ENCODE assay signal across 7 mouse cellular contexts in the genomic region with DNA sequence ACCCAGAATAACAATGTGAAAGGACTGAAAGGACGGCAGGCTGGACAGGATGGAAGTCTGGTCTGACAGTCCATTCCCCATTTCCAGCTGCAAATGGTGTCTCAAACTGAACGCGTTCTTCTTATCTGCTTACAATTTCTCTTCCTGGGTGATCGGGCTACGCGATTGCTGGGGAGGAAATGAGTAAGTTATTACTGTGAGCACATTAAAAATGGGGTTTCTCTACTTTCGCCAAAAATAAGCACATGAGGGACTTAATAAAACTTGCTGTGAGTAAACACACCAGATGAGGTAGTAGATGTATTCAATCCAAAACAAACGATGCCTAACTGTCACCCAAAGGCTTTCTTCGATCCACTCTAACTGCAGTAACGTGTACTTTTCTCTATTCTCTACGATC. TPM values are rescaled to one million over a fixed set of nuclear protein-coding genes. Genes with fewer than 3 reads are reported as not detected.
A peak's percentile ranks its signal among the peaks of the same experiment; 100 is the strongest.
DNase-seq lines count a peak whose midpoint lies in the region; ATAC-seq and TF ChIP-seq lines count a peak whose summit lies in the region.

No protein-coding gene starts in this region.

- no peak for TF ChIP-seq POLR2A in CH12.LX (IDR thresholded peaks at IDR 0.05; ENCODE audit: low read depth, low read length)
- TF ChIP-seq POLR2A in kidney, adult 2 months (IDR thresholded peaks at IDR 0.05; ENCODE audit: low read depth, low read length): no peak

- TF ChIP-seq CTCF in CH12.LX (conservative IDR thresholded peaks at IDR 0.05 in 1 of 2, IDR thresholded peaks at IDR 0.05 in 1 of 2; ENCODE audit: low read depth in 2 of 2, low read length in 2 of 2): no peak
- TF ChIP-seq CTCF in kidney, adult 2 months (conservative IDR thresholded peaks at IDR 0.05; ENCODE audit: insufficient read depth, insufficient read length, low read depth, low read length): no peak
- TF ChIP-seq CTCF in lung, postnatal 0 days (IDR thresholded peaks at IDR 0.05): no peak

- no peaks in the 10 kb centered on the region for H3K27me3 ChIP-seq in CH12.LX (replicated peaks)
- H3K27me3 ChIP-seq in forebrain, embryonic 15.5 days: no peaks in the 10 kb centered on the region
- no peaks in the 10 kb centered on the region for H3K27me3 ChIP-seq in kidney, adult 2 months (replicated peaks; ENCODE audit: control insufficient read depth, insufficient read depth, low read length)
- H3K27me3 ChIP-seq in lung, postnatal 0 days (replicated peaks; ENCODE audit: insufficient read depth, low read length): no peaks in the 10 kb centered on the region
- no peaks in the 10 kb centered on the region for H3K27me3 ChIP-seq in splenic B cell, adult 2 months (ENCODE audit: control insufficient read depth, insufficient read depth, low read length, poor library complexity, severe bottlenecking)

- no peak for TF ChIP-seq RAD21 in CH12.LX (IDR thresholded peaks at IDR 0.05; ENCODE audit: low read depth, low read length)

- no peak for ATAC-seq in forebrain, embryonic 15.5 days (replicated peaks)
- no peak for ATAC-seq in lung, postnatal 0 days

- peak overlapping the region; percentile 98 for H3K4me2 ChIP-seq in CH12.LX (ENCODE audit: insufficient read depth, low read depth, poor library complexity, severe bottlenecking)
- H3K4me2 ChIP-seq in forebrain, embryonic 15.5 days (replicated peaks): peak overlapping the region; percentile 81
- H3K4me2 ChIP-seq in lung, postnatal 0 days (replicated peaks; ENCODE audit: low read depth, low read length): peak overlapping the region; percentile 69

- in situ Hi-C loops in CH12.LX (cut with MboI; ENCODE audit: low pct_ligation_motif_present, low pct_unique_long_range_greater_than_20kb, low sequenced_read_pairs): loop anchor here (5.0 kb wide), 1 partner anchor 374 kb away; no protein-coding TSS in a partner anchor

- dilution Hi-C loops in CH12.LX (cut with MboI; ENCODE audit: extremely low pct_ligation_motif_present, extremely low pct_unique_long_range_greater_than_20kb, low sequenced_read_pairs): no loop called here

- WGBS in forebrain, embryonic 15.5 days: 3% methylated on average over 11 of the region's 11 CpGs
- WGBS in kidney, adult 2 months: 1% methylated on average over 11 of the region's 11 CpGs
- under 1% methylated on average over 11 of the region's 11 CpGs for WGBS in lung, postnatal 0 days

- H3K4me3 ChIP-seq in CH12.LX (replicated peaks in 1 of 3; ENCODE audit: low read depth in 2 of 3, low read length in 2 of 3, poor library complexity in 1 of 3): peak overlapping the region; percentile 69 to 94 (median 80)
- H3K4me3 ChIP-seq in forebrain, embryonic 15.5 days: peak overlapping the region; percentile 96
- H3K4me3 ChIP-seq in kidney, adult 2 months (ENCODE audit: insufficient read depth, low read depth, low read length): peak overlapping the region; percentile 92
- peak overlapping the region; percentile 86 for H3K4me3 ChIP-seq in lung, postnatal 0 days (ENCODE audit: low read depth, low read length)

- H3K36me3 ChIP-seq in CH12.LX (replicated peaks in 1 of 2; ENCODE audit: control insufficient read depth in 1 of 2, insufficient read depth in 1 of 2, low read length in 1 of 2): peaks cover 0 to 3% of the 10 kb centered on the region in 2 experiments
- no peaks in the 10 kb centered on the region; the same call in 1 of the 2 replicates for H3K36me3 ChIP-seq in forebrain, embryonic 15.5 days
- H3K36me3 ChIP-seq in kidney, adult 2 months (ENCODE audit: control insufficient read depth, insufficient read depth, low read length): no peaks in the 10 kb centered on the region
- no peaks in the 10 kb centered on the region for H3K36me3 ChIP-seq in lung, postnatal 0 days (ENCODE audit: insufficient read depth, low read length)
- H3K36me3 ChIP-seq in splenic B cell, adult 2 months (ENCODE audit: control insufficient read depth, insufficient read depth, low read length, poor library complexity, severe bottlenecking): no peaks in the 10 kb centered on the region

- H3K4me1 ChIP-seq in CH12.LX (ENCODE audit: control insufficient read depth in 1 of 2, insufficient read depth in 2 of 2): peaks cover under 1 to 13% of the 10 kb centered on the region in 2 experiments; a peak in 2 of 4 replicates
- peaks cover 13% of the 10 kb centered on the region for H3K4me1 ChIP-seq in forebrain, embryonic 15.5 days
- H3K4me1 ChIP-seq in kidney, adult 2 months (ENCODE audit: control insufficient read depth, insufficient read depth, low read length): peaks cover 7% of the 10 kb centered on the region
- peaks cover 6% of the 10 kb centered on the region; the same call in 1 of the 2 replicates for H3K4me1 ChIP-seq in lung, postnatal 0 days (ENCODE audit: insufficient read depth, low read depth, low read length)

- H3K27ac ChIP-seq in CH12.LX (ENCODE audit: insufficient read depth, low read depth): peak overlapping the region; percentile 42; the same call in 1 of the 2 replicates
- H3K27ac ChIP-seq in forebrain, embryonic 15.5 days (replicated peaks): peak overlapping the region; percentile 84
- H3K27ac ChIP-seq in kidney, adult 2 months (ENCODE audit: insufficient read depth, low read depth, low read length): peak overlapping the region; percentile 86
- H3K27ac ChIP-seq in lung, postnatal 0 days (ENCODE audit: low read length): peak overlapping the region; percentile 95

- H3K79me2 ChIP-seq in CH12.LX (replicated peaks; ENCODE audit: control insufficient read depth, extremely low read depth, insufficient read depth, poor library complexity, severe bottlenecking): peaks cover 28% of the 10 kb centered on the region

- peak overlapping the region; percentile 68 for H3K9ac ChIP-seq in CH12.LX (ENCODE audit: insufficient read depth, low read depth)
- H3K9ac ChIP-seq in forebrain, embryonic 15.5 days (replicated peaks): peak overlapping the region; percentile 58
- H3K9ac ChIP-seq in lung, postnatal 0 days (replicated peaks; ENCODE audit: low read depth): peak overlapping the region; percentile 81

- peak; percentile 47 for DNase-seq in CH12.LX (ENCODE audit: extremely low read depth)
- DNase-seq in R1 (ENCODE audit: low read depth, low spot score): peak; percentile 15
- DNase-seq in kidney, adult 2 months: peak; percentile 36
- peak; percentile 65 for DNase-seq in lung, postnatal 0 days (ENCODE audit: low spot score)
- DNase-seq in splenic B cell, adult 2 months (ENCODE audit: low read depth, low spot score): peak; percentile 44
- no peak for DNase-seq in frontal cortex, postnatal 25 days (ENCODE audit: low spot score in 2 of 2)

- TF ChIP-seq EP300 in CH12.LX (IDR thresholded peaks at IDR 0.05; ENCODE audit: low read length): peak; percentile 9; the same call in 1 of the 2 replicates
- TF ChIP-seq EP300 in lung, postnatal 0 days (IDR thresholded peaks at IDR 0.05): no peak

- H3K9me3 ChIP-seq in CH12.LX (replicated peaks; ENCODE audit: low read length): no peaks in the 10 kb centered on the region
- no peaks in the 10 kb centered on the region for H3K9me3 ChIP-seq in forebrain, embryonic 15.5 days
- H3K9me3 ChIP-seq in lung, postnatal 0 days (ENCODE audit: low read length): no peaks in the 10 kb centered on the region

TF ChIP-seq in CH12.LX, 34 proteins besides CTCF, POLR2A, EP300 and RAD21:
- TF ChIP-seq UBTF (IDR thresholded peaks at IDR 0.05; ENCODE audit: low read depth, low read length) (no peak), GABPA (IDR thresholded peaks at IDR 0.05; ENCODE audit: insufficient replicate concordance, low read depth, low read length) (no peak), BHLHE40 (IDR thresholded peaks at IDR 0.05; ENCODE audit: low read depth, low read length) (no peak)
TF ChIP-seq in CH12.LX: peak in this region for 0.

RNA-seq across cellular contexts. Expression of a gene that starts 1.2 kb away (rescaled TPM):
- total RNA-seq in CH12.LX (2012; rRNA removed): 24.7 and 25.4 TPM in 2 replicates
- 24.6 and 28.7 TPM in 2 replicates for total RNA-seq in CH12.LX (2014; rRNA removed)
- polyA plus RNA-seq in CH12.LX (2012; ENCODE audit: insufficient read length, low read depth): 24.3 and 25.4 TPM in 2 replicates
- 66.6 and 73.7 TPM in 2 replicates for polyA plus RNA-seq in forebrain, embryonic 15.5 days (2015; fragmentation: Nextera tagmentation; extraction: Ambion mirVana)
- 11.6 and 12.4 TPM in 2 replicates for polyA plus RNA-seq in kidney, adult 2 months (2012; rRNA removed)
- polyA plus RNA-seq in lung, postnatal 0 days (2015; fragmentation: Nextera tagmentation; extraction: Ambion mirVana): 42.2 and 48.7 TPM in 2 replicates

Comparison
In these comparisons a context has a peak if more than half of its experiments do, and no peak if none do; other contexts are left out.
1. DNase-seq: peak in CH12.LX (single experiment), R1 (single experiment), kidney, adult 2 months (single experiment), lung, postnatal 0 days (single experiment) and splenic B cell, adult 2 months (single experiment); none in frontal cortex, postnatal 25 days (0 of 2).
2. H3K27ac ChIP-seq: peak in every context shown above with its lines; median percentile 95 in lung, postnatal 0 days; 86 in kidney, adult 2 months; 84 in forebrain, embryonic 15.5 days; 42 in CH12.LX.
3. Peak in every context shown above with its lines, with median percentiles within 50 percentile points of each other: H3K4me2 ChIP-seq, H3K4me3 ChIP-seq and H3K9ac ChIP-seq.